Mouse (Mus musculus) spleen, postnatal 4 days (tissue): ENCODE results near the gene Tmco3.

Experiments used
- DNase-seq, 2 experiments: peaks; one replicate each; pipeline ENCODE4 v3.0.0; 2022; ENCODE audit warnings: low spot score in 2 of 2

Gene Tmco3

GRCm38 (mm10) chr8:13287692-13288623 is at the start of gene Tmco3, which contains the start of gene Dcun1d2:
Gene Tmco3, plus strand, starts transcription at chr8:13288190.
Gene Dcun1d2, minus strand, starts transcription at chr8:13288131.
- peak; percentile 93 to 99 for DNase-seq

- no peak for DNase-seq
These were observed 47.9 kb upstream of the Tmco3 start for GRCm38 (mm10) chr8:13240055-13240454.

GRCm38 (mm10) chr8:13240691-13241090 is 47.3 kb upstream of the Tmco3 start:
- no peak for DNase-seq

DNA sequence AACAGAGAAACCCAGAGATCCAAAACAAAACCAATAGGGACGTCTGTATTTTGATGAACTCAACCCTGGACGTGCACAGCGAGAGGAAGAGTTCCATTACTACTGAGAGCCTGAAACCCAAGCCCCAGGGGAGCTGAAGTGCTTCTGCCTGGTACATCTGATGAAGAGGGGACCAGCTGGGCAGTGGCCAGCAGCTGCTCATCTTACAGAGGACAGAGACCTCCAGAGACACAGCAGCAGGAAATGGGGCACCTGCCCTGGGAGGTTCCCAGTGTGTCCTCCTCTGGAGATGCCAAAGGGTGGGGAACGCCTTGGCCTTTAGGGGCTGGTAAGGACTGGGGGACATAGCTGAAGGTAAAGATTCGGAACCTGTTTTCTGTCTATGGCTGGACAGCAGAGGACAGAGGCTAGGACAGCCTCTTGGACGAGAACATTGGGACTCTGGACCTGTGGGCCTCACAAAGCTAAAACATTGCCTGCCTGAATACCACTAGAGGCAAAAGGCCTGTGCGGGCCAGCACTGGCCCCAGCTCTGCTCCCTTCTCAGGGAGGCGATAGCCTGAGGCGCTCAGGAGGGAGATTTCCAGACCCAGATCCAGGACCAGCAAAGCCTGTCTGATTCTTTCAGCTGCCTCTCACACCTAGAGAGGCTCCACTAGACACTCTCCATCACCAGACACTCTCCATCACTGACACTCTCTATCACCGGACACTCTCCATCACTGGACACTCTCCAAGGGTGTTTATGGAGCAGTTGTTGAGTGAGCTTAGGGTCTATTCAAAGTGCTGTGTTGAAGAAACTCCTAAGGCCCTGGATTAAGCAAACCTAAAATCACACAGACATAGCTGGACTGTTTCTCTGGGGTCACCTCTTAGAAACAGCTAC is 44.8 kb upstream of the Tmco3 start:
- no peak for DNase-seq

GRCm38 (mm10) chr8:13244343-13244880 is 43.6 kb upstream of the Tmco3 start:
- DNase-seq, result no peak

GRCm38 (mm10) chr8:13252837-13253236 is 35.2 kb upstream of the Tmco3 start:
- DNase-seq, result no peak

GRCm38 (mm10) chr8:13253413-13253812 is 34.6 kb upstream of the Tmco3 start:
- DNase-seq, result no peak

DNA sequence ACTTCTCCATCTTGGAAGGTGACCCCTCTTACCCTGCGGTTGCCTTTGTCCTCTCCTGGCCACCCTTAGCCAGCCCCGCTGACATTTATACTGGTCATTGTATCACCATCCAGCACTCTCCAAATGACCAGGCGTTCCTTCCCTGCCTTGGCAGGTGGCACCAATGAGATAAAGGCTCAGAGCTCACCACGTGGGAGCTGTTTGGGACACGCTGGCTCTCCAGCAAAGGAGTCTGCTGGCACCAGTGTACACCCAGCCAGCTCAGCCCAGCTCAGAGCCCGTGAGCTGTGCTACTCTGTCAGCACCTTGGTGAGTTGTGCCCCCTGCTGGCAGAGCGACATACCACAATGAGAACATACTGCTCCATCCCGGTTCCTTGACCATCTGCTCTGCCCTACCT is 34.0 kb upstream of the Tmco3 start, which contains the start of gene Adprhl1:
TSS of gene Adprhl1 (minus strand) at position 144 of the 400 bp plus-strand sequence.
- peak; percentile 84 to 91 for DNase-seq

DNA sequence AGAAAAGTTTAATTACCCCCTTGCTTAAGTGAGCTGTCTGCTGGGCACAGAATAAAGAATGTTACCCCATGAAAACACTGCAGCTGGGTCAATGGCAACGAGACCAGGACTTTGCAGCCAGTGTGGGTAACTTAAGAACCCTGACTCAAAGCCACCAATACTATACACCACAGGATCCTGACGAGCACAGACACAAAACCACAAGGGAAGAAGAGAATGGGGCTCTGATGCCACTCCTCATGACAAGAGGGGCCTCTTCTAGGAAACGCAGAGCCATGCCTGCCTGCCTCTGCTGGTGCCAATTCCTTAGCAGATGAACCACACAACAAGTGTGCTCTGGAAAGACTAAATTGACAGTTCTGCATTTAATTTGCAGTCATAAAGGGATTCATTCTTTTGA is 24.6 kb upstream of the Tmco3 start:
- no peak for DNase-seq

DNA sequence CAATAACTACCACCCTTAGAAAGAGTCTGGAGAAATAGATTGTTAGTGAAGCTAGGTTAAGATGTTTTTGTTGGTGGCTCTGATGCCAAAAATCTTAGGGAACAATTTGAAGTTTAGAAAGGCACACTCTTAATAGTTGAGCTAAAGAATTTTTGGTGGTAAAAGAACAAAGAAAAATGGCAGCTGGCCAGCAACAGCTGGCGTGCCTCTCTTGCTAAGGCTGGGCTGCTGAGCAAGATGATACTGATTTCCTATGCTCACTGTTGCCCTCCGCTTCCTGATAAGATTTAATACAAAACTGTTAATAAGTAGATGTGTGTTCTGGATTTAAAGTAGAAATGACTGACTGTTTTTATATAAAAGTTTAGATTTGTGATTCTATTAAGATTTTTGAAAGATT is 20.4 kb upstream of the Tmco3 start:
- DNase-seq, result no peak

DNA sequence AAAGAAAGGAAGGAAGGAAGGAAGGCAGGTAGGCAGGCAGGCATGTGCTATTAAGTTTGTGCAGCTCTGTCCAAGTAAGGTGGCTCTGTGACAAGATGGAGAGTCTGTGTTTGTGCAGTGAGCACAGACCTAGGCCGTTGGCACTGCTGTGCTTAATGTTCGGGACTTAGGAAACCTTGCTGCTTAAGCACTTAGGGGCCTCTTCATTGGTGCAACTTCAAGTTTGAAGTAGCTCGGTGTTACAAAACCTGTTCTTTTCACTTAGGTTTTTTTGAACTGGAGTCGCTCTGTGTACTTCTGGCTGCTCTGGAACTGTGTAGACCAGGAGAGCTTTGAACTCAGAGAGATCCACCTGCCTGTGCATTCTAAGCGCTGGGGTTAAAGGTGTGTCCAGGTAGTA is 15.2 kb upstream of the Tmco3 start:
- no peak for DNase-seq

DNA sequence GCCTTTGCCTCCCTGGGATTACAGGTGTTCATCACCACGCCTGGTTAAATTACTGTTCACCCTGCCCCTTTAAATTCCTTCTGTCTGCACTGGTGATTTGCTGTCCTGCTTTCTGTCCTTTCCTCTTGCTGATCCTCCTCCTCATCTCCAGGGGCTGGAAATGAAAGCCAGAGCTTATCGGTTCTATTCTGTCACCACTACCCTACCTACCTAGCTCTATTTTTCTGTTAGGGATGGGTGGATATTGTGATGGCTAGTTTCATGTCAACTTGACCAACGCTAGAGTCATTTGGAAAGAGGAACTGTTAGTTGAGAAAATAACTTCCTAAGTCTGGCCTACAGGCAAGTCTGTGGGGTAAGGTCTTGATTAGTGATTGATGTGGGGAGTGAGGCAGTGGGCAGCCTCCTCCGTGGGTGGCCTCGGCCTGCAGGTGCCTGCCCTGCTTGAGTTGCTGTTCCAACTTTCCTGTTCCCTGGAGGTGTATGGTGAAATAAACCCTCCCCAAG is 11.0 kb upstream of the Tmco3 start:
- no peak for DNase-seq

GRCm38 (mm10) chr8:13283200-13283599 is 4.8 kb upstream of the Tmco3 start:
- DNase-seq, result no peak

DNA sequence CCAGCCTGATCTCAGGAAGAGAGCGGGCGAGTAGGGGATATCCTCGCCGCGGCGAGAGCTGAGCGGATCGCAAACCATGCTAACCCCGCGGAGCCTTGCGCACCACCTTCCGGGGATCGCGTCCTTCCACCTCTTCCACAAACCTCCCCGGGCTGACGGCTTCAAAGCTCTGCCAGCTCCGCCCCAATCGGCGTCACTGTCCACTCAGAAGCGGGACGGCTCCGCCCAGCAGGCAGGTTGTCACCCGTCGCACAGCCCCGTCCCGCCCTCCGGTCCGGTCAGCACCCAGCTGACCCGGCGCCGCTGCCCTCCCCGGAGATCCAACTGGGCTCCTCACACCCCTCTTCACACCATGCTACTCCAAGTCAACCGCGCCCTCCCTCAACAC is 692 bp upstream of the Tmco3 start:
- peak; percentile 88 to 94 for DNase-seq

- DNase-seq, result no peak
These were observed 656 bp downstream of the Tmco3 start for GRCm38 (mm10) chr8:13288646-13289045.

- DNase-seq, result peak; percentile 76 to 90
These were observed 4.4 kb downstream of the Tmco3 start for GRCm38 (mm10) chr8:13292364-13292763.

DNA sequence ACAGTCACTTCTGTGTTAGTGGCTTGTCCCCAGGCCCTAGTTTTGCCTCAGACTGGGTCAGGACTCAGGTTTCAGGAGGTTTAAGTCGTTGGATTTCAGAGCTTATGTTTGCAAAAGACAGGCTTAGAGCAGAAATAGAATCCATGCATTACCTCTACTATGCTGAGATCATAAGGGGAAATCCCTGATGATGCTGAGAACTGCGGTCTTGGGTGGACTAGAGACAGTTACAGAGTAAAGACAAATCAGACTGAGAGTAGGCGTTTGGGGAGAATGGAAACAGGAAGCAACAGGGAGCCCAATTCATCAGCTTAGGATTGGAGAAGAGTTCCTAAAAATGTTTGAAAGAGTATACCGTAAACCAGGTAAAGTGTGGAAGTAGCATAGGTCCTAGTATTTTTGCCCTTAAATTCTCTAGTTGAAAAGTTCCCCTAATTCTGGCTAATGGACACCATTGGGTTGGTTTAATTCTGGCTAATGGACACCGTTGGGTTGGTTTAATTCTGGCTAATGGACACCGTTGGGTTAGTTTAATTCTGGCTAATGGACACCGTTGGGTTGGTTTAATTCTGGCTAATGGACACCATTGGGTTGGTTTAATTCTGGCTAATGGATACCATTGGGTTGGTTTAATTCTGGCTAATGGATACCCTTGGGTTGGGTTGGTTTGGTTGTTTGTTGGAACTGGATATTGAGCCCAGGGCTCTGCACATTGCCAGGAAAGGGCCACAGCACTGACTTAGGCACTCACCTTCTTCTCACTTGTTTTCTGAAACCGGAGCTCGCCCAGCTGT is 5.9 kb downstream of the Tmco3 start:
- DNase-seq, result peak in 1 of 2 experiments; percentile 51

- DNase-seq, result peak in 1 of 2 experiments; percentile 49
These were observed 11.6 kb downstream of the Tmco3 start for GRCm38 (mm10) chr8:13299571-13299970.

DNA sequence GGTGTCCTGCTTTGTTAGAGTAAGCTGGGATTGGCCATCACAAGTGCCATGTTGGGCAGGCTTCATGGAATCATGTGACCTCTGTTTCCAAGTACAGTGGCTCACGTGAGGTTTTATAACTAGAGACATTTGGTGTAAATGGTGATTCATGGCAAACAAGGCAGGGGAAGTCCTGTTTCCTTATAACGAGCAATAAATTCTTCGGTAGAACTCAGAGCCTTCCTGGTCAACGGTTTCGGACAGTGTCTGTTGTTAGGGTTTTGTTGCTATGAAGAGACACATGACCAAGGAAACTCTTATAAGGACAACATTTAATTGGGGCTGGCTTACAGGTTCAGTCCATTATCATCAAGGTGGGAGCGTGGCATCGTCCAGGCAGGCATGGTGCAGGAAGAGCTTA is 13.0 kb downstream of the Tmco3 start:
- no peak for DNase-seq

GRCm38 (mm10) chr8:13305459-13305858 is 17.5 kb downstream of the Tmco3 start:
- DNase-seq, result peak in 1 of 2 experiments; percentile 39

GRCm38 (mm10) chr8:13305884-13306283 is 17.9 kb downstream of the Tmco3 start:
- DNase-seq, result no peak
